Mouse (Mus musculus): Measurements from ENCODE around the gene Plxdc1.

- TF ChIP-seq CTCF (conservative IDR thresholded peaks at IDR 0.05; ENCODE audit: low read length) (no peak), POU5F1 (IDR thresholded peaks at IDR 0.05; ENCODE audit: borderline replicate concordance, low read length) (no peak), NANOG (IDR thresholded peaks at IDR 0.05; ENCODE audit: borderline replicate concordance, low read length) (no peak)
These were observed 2.7 kb downstream of the Plxdc1 start for GRCm38 (mm10) chr11:97983506-97983905.

Data from E14TG2a.4 (cell line).